Mouse (Mus musculus) hematopoietic multipotent progenitor cell, adult 10-12 weeks (in vitro differentiated cells): Measurements from ENCODE around the gene Kif24. TPM values are rescaled to one million over a fixed set of nuclear protein-coding genes. Genes with fewer than 3 reads are reported as not detected.

ENCODE experiments used
- polyA plus RNA-seq: library from polyadenylated mRNA; stranded (reverse); fragments of >175 nt; gene quantifications from 2 replicates; pipeline ENCODE4 v1.2.3, GENCODE M21; 2012; ENCODE audit warnings: low replicate concordance

Gene Kif24
- 0.55 and 1.8 TPM in 2 replicates for polyA plus RNA-seq

DNA sequence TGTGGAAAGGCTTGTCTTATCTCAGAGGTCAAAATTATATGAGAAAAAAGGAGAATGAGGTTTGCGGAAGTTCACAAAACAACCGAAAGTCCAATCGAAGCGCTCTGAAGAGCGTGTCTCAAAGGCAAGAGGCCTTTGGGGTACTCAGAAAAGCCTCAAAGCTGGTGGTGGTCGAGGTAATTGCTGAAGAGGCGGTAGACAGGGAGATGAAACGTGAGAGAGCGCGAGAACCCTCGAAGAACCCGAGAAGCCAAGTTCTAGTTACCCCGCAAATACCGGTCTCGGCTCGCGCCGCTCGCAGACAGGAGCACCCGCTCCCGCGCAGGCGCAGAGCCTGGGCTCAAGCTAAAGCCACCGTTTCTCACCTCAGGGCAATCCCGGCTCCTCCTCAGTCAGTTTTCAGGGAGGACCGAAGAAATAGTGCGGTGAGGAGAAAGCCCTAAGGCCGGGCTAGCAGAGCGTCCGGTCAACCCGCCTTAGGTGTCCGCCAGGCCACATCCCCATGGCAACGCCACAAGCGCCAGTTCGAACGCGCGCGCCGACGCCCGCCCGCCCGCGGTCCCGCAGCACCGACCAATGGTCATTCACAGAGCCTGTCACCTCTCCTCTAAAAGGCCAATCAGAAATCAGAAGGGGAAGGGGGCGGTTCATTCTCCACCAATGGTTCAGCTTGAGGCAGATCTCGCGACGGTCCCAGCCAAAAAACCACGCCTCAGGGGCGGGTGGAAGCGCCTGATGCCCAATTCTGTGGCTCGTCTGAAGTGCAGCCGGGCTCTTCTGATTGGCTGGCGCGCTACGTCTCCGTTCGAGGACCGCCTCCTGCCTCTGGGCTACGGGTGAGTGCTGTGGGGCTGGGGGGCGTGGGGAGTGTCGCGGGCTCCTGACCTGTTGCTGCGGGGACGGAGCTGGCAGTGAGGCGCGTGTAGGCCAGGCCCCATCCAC, at the start of gene Kif24, which contains the start of gene Nudt2:
Kif24 (minus strand) TSS at position 543 of the 942 bp plus-strand sequence.
Nudt2 (plus strand) TSS at position 807 of the 942 bp plus-strand sequence.

DNA sequence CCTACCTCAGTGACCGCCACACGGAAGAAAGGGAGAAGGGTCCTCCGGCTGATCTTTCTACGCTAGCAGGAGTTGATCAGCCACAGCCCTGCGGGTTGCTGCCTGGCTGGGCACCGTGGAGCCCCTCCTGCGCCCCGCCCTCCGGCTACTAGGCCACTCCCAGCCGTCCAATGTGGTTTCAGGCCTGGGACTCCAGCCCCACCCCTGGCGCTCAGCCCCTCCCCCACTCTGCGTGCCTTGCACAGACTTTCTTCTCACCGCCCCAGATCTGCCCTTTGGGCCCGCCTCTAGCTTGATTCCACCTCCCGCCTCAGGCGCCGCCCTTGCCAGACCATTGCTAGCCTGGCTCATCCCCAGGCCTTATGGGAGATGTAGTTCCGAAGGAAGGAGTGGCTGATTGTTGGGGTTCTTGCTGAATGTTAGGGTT, 38.3 kb upstream of the Kif24 start, which contains the start of gene AI464131:
AI464131 (minus strand) TSS at position 91 of the 427 bp plus-strand sequence.

DNA sequence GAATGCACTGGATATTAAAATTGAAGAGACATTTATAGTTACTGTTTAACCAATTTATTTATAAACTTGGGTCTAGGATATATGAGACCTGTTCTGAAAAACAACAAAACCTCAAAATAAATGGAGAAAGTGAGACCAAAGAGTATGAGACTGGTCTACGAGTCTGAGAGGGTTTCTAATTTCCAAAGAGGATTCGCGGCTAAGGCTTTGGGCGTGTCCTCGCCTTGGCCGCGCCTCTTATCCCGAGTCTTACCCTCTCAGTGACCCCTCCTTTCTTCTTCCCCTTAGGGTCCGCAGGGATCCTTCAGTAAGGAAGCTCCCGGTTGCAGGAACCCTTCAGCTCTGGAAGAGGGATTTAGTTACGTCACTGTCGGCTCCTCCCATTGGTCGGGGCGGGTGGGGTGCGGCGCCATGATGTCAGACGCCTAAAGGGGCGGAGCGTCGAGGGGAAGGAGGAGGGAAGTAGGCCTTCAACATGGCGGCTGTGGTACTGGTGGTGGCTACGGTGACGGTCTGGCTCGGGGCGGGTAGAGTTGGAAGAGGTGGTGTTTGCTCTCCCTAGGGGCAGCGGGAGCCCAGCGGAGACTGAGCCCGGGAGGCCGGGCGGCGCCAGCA, 116.0 kb downstream of the Kif24 start, which contains the start of gene Ubap1:
Ubap1 (plus strand) TSS at position 413 of the 615 bp plus-strand sequence.

Other genes with a start within 250 kb of the Kif24 start
- gene Ubap2, start 189.7 kb downstream of the Kif24 start, polyA plus RNA-seq, result 227 and 574 TPM in 2 replicates
- gene Dcaf12, start 150.0 kb downstream of the Kif24 start, polyA plus RNA-seq, result 52.8 and 59.2 TPM in 2 replicates
- gene Ubap1, start 115.9 kb downstream of the Kif24 start, polyA plus RNA-seq, result 20.6 and 51.0 TPM in 2 replicates
- gene Nudt2, start 264 bp upstream of the Kif24 start, polyA plus RNA-seq, result 0.56 and 7.2 TPM in 2 replicates
- gene AI464131, start 38.2 kb upstream of the Kif24 start, polyA plus RNA-seq, result 0.12 TPM in 1 of 2 replicates, not detected in the other
- gene 1110017D15Rik, start 52.4 kb upstream of the Kif24 start, polyA plus RNA-seq, result not detected in 2 replicates
- 13.1 and 48.1 TPM in 2 replicates for gene Fam219a, start 104.7 kb upstream of the Kif24 start, polyA plus RNA-seq
- not detected in 2 replicates for gene Dnaic1, start 104.9 kb upstream of the Kif24 start, polyA plus RNA-seq
- 1.4 TPM in 2 replicates for gene Enho, start 175.4 kb upstream of the Kif24 start, polyA plus RNA-seq
- 0.27 and 0.59 TPM in 2 replicates for gene Cntfr, start 232.2 kb upstream of the Kif24 start, polyA plus RNA-seq
- 5.0 and 10.5 TPM in 2 replicates for gene Il11ra1, start 235.1 kb upstream of the Kif24 start, polyA plus RNA-seq
- 55.1 and 56.5 TPM in 2 replicates for gene Rpp25l, start 248.6 kb upstream of the Kif24 start, polyA plus RNA-seq